Mouse (Mus musculus) mouse trophoblast stem cell (cell line): ENCODE measurements around the gene Iyd.
"Not testable (repeated sequence)": the region's sequence is repeated elsewhere in the genome, so short reads cannot be mapped to it uniquely, and the experiment has no call there.

Source experiments
- in situ Hi-C, 2 experiments: fragments of 300-500 bp; cut with MseI, MboI; formaldehyde crosslinking; loops; 2 replicates in 1 of 2; 3 replicates in 1 of 2; pipeline ENCODE4 v1.15.1; 2025

The Iyd gene

GRCm38 (mm10) chr10:3540003-3540827 is at the start of gene Iyd:
Gene Iyd, plus strand, starts transcription at chr10:3540240.
- in situ Hi-C loops, result no loop called here

GRCm38 (mm10) chr10:3496791-3497190 is 43.2 kb upstream of the Iyd start:
- in situ Hi-C loops, result no loop called here

GRCm38 (mm10) chr10:3500846-3501245 is 39.2 kb upstream of the Iyd start:
- in situ Hi-C loops, result not testable (repeated sequence)

GRCm38 (mm10) chr10:3507484-3508221 is 32.4 kb upstream of the Iyd start:
- in situ Hi-C loops, result no loop called here

- in situ Hi-C loops, result no loop called here
Measured at GRCm38 (mm10) chr10:3508222-3508588, 31.8 kb upstream of the Iyd start.

GRCm38 (mm10) chr10:3508746-3509145 is 31.3 kb upstream of the Iyd start:
- in situ Hi-C loops, result no loop called here

GRCm38 (mm10) chr10:3509663-3510277 is 30.3 kb upstream of the Iyd start:
- in situ Hi-C loops, result no loop called here

- in situ Hi-C loops, result no loop called here
Measured at GRCm38 (mm10) chr10:3510486-3510885, 29.6 kb upstream of the Iyd start.

- in situ Hi-C loops, result no loop called here
Measured at GRCm38 (mm10) chr10:3511401-3511800, 28.6 kb upstream of the Iyd start.

- in situ Hi-C loops, result no loop called here
Measured at GRCm38 (mm10) chr10:3512620-3513305, 27.3 kb upstream of the Iyd start.

GRCm38 (mm10) chr10:3513947-3514346 is 26.1 kb upstream of the Iyd start:
- in situ Hi-C loops, result no loop called here

GRCm38 (mm10) chr10:3514634-3515033 is 25.4 kb upstream of the Iyd start:
- in situ Hi-C loops, result no loop called here

GRCm38 (mm10) chr10:3516442-3516841 is 23.6 kb upstream of the Iyd start:
- in situ Hi-C loops, result no loop called here

- in situ Hi-C loops, result loop anchor here in 1 of 2 experiments (10.0 kb wide), 1 partner anchor 188 kb away; no protein-coding TSS in a partner anchor
Measured at GRCm38 (mm10) chr10:3523044-3523793, 16.8 kb upstream of the Iyd start.

- in situ Hi-C loops, result loop anchor here in 1 of 2 experiments (10.0 kb wide), 1 partner anchor 190 kb away; no protein-coding TSS in a partner anchor
Measured at GRCm38 (mm10) chr10:3524513-3524912, 15.5 kb upstream of the Iyd start.

GRCm38 (mm10) chr10:3525420-3526019 is 14.5 kb upstream of the Iyd start:
- in situ Hi-C loops, result loop anchor here (5.0 to 10.0 kb wide), 2 partner anchors 183 to 191 kb away; no protein-coding TSS in a partner anchor

GRCm38 (mm10) chr10:3529807-3530206 is 10.2 kb upstream of the Iyd start:
- in situ Hi-C loops, result loop anchor here (5.0 to 10.0 kb wide), 3 partner anchors 188 to 415 kb away; no protein-coding TSS in a partner anchor

- in situ Hi-C loops, result loop anchor here (10.0 kb wide), 1 partner anchor 414 kb away; no protein-coding TSS in a partner anchor
Measured at GRCm38 (mm10) chr10:3530661-3531060, 9.4 kb upstream of the Iyd start.

- in situ Hi-C loops, result loop anchor here (10.0 kb wide), 1 partner anchor 413 kb away; no protein-coding TSS in a partner anchor
Measured at GRCm38 (mm10) chr10:3531375-3531774, 8.7 kb upstream of the Iyd start.

GRCm38 (mm10) chr10:3534445-3534844 is 5.6 kb upstream of the Iyd start:
- in situ Hi-C loops, result loop anchor here (10.0 kb wide), 1 partner anchor 410 kb away; no protein-coding TSS in a partner anchor
